Mouse (Mus musculus) olfactory bulb, adult 2 months (tissue): ENCODE data around the gene Tspan12. TPM values are rescaled to one million over a fixed set of nuclear protein-coding genes. Genes with fewer than 3 reads are reported as not detected.
"Not testable (repeated sequence)": the region's sequence is repeated elsewhere in the genome, so short reads cannot be mapped to it uniquely, and the experiment has no call there.

Experiments used
- H3K27ac ChIP-seq: fragments of 200-500 bp; 2 replicates; pipeline ENCODE4 v1.5.1; 2012; ENCODE audit warnings: low read depth, low read length; ENCODE audit not compliant: insufficient read depth
- H3K4me1 ChIP-seq: fragments of 200-500 bp; 2 replicates; pipeline ENCODE4 v1.6.1; 2012; ENCODE audit warnings: low read length; ENCODE audit not compliant: control insufficient read depth, insufficient read depth
- H3K4me3 ChIP-seq: fragments of 200-500 bp; 2 replicates; pipeline ENCODE4 v1.5.1; 2012; ENCODE audit warnings: mild to moderate bottlenecking, low read depth, low read length, moderate library complexity; ENCODE audit not compliant: insufficient read depth
- CTCF ChIP-seq: fragments of 200-500 bp; IDR thresholded peaks from 2 replicates; pipeline ENCODE4 v1.5.1; 2012; ENCODE audit warnings: low read depth, mild to moderate bottlenecking, low read length, moderate library complexity; ENCODE audit not compliant: insufficient read depth
- POLR2A ChIP-seq: fragments of 200-500 bp; IDR thresholded peaks from 2 replicates; pipeline ENCODE4 v1.6.1; 2012; ENCODE audit warnings: mild to moderate bottlenecking, low read depth, low read length, moderate library complexity; ENCODE audit not compliant: insufficient read depth
- WGBS: fragments of 180-500 bp; shearing (Covaris S2); methylation state at CpG from one replicate; pipeline ENCODE4 v1.1.7; 2018; 5-methylcytosine and 5-hydroxymethylcytosine counted together
- polyA plus RNA-seq: library from polyadenylated mRNA; stranded (reverse); fragments of >200 nt; gene quantifications from 2 replicates; pipeline ENCODE4 v1.2.4, GENCODE M21; 2012; ENCODE audit warnings: low replicate concordance; ENCODE audit not compliant: missing spikeins, insufficient read depth, insufficient read length

Gene Tspan12
- polyA plus RNA-seq, 1 experiment, result not detected

- TF ChIP-seq CTCF, result no peak
- TF ChIP-seq POLR2A, result no peak
- H3K4me1 ChIP-seq, result no peaks in the 10 kb centered on the region
- H3K4me3 ChIP-seq, result no peak overlapping the region
- H3K27ac ChIP-seq, result no peak overlapping the region
- 90% methylated on average over 4 of the region's 4 CpGs for WGBS
Observed at GRCm38 (mm10) chr6:21790550-21791086, 61.7 kb downstream of the Tspan12 start.

DNA sequence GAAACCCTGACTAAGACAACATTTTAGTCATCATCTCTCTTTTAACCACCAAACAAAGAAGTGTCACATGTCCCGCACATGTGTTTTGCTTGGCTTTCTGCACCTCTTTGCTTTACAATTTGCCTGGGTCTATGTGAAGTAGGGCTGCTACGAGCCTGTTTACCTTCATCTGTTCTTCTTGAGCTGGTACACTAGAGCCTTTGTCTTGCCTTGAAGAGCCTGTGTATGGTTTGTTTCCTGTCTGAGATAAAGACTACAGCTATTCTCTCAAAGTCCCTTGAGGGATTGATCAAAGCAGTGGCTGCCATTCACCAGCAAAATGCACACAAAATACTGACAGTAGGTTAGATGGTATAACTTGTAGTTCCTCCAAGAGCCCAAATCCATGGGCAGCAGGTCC, 62.3 kb downstream of the Tspan12 start:
- Histone ChIP-seq H3K4me1 (no peaks in the 10 kb centered on the region), H3K4me3 (no peak overlapping the region), H3K27ac (no peak overlapping the region)
- WGBS, result 89% methylated on average over 2 of the region's 2 CpGs
- TF ChIP-seq CTCF, result no peak
- no peak for TF ChIP-seq POLR2A

DNA sequence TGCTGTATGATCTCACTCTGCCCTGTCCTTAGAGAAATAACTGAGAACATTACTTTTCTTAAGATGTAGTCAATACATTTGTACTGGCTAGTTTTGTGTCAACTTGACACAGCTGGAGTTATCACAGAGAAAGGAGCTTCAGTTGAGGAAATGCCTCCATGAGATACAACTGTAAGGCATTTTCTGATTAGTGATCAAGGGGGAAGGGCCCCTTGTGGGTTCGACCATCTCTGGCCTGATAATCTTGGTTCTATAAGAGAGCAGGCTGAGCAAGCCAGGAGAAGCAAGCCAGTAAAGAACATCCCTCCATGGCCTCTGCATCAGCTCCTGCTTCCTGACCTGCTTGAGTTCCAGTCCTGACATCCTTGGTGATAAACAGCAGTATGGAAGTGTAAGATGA, 62.7 kb downstream of the Tspan12 start:
- 91% methylated on average over 1 of the region's 1 CpGs for WGBS
- H3K4me3 ChIP-seq, H3K4me1 ChIP-seq, H3K27ac ChIP-seq: not testable (repeated sequence)

GRCm38 (mm10) chr6:21787757-21788156, 64.6 kb downstream of the Tspan12 start:
- TF ChIP-seq POLR2A (no peak), CTCF (no peak)
- H3K4me3 ChIP-seq, result no peak overlapping the region
- no peaks in the 10 kb centered on the region for H3K4me1 ChIP-seq
- no peak overlapping the region for H3K27ac ChIP-seq
- 67% methylated on average over 11 of the region's 11 CpGs for WGBS

GRCm38 (mm10) chr6:21787274-21787673, 65.0 kb downstream of the Tspan12 start:
- 57% methylated on average over 6 of the region's 6 CpGs for WGBS
- Histone ChIP-seq H3K27ac (no peak overlapping the region), H3K4me1 (no peaks in the 10 kb centered on the region), H3K4me3 (no peak overlapping the region)
- TF ChIP-seq CTCF (no peak), POLR2A (no peak)

- Histone ChIP-seq H3K4me1 (no peaks in the 10 kb centered on the region), H3K4me3 (no peak overlapping the region), H3K27ac (no peak overlapping the region)
- WGBS, result 88% methylated on average over 7 of the region's 7 CpGs
- TF ChIP-seq CTCF (no peak), POLR2A (no peak)
Observed at GRCm38 (mm10) chr6:21774213-21774916, 78.0 kb downstream of the Tspan12 start.

- H3K27ac ChIP-seq, result no peak overlapping the region
- TF ChIP-seq POLR2A (no peak), CTCF (no peak)
- 90% methylated on average over 1 of the region's 1 CpGs for WGBS
- H3K4me1 ChIP-seq, result peaks cover 5% of the 10 kb centered on the region; the same call in 1 of the 2 replicates
- no peak overlapping the region for H3K4me3 ChIP-seq
Observed at GRCm38 (mm10) chr6:21769447-21769809, 82.9 kb downstream of the Tspan12 start.

DNA sequence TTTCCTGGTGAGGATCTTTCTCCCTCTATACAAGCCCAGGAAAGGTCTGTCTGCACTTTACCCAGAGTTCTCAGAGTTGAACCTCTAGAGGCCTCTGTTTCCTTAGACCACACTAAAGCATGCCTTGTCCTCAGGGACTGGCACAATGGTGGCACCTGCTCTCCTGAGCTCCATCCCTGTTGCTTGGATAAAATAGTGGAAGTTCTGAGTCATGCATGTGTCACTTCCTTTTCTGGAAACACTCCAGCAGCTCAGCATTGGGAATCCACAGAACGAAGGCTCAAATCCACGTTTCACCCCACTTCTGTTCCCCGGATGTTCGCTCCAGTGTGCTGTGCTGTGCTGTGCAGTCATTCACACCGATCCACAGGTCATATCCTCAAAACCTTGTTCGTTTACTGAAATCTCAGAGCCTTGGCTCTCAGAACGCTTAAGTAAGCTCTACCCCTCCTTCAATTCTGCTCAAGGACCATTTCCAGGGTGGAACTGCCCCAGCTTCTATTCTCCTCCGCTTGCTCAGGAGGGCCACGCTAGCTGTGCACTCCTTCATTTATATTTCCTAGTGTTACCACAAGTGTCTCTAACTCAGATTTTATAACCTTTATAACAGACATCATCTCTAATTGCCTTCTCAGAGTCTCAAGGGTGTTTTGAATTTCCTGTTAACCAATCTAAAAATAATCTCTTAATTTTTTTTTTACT, 83.4 kb downstream of the Tspan12 start:
- TF ChIP-seq POLR2A (no peak), CTCF (no peak)
- WGBS, result 74% methylated on average over 9 of the region's 9 CpGs
- Histone ChIP-seq H3K4me1 (peaks cover 5% of the 10 kb centered on the region; the same call in 1 of the 2 replicates), H3K4me3 (no peak overlapping the region), H3K27ac (no peak overlapping the region)

GRCm38 (mm10) chr6:21767787-21768221, 84.5 kb downstream of the Tspan12 start:
- no peak overlapping the region for H3K27ac ChIP-seq
- 33% methylated on average over 12 of the region's 12 CpGs for WGBS
- TF ChIP-seq POLR2A (no peak), CTCF (no peak)
- no peak overlapping the region for H3K4me3 ChIP-seq
- peaks cover 5% of the 10 kb centered on the region; the same call in 1 of the 2 replicates for H3K4me1 ChIP-seq

DNA sequence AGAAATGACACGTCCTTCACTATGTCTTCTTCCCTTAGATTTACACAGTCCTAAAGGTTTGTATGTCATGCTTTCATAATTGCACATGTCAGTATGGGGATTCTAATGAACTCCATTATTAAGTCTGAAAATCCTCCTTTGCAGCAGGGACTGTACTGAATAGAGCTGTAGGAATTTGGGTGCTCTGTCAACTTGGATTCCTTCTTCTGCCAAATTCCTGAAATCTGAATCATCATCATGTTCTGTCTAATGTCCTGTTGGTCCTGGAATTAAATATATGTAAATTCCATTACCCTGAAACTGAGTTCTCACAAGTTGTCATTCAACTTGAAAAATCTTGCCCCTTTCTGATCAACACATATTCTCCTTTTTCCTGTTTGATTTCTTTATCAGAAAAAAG, 104.8 kb downstream of the Tspan12 start:
- Histone ChIP-seq H3K4me1 (no peaks in the 10 kb centered on the region), H3K27ac (no peak overlapping the region), H3K4me3 (no peak overlapping the region)
- 72% methylated on average over 1 of the region's 1 CpGs for WGBS
- TF ChIP-seq CTCF (no peak), POLR2A (no peak)
